ENCODE assay signal across 8 mouse cellular contexts in genomic region chr12:12937088-12937487, GRCm38 (mm10). TPM values are rescaled to one million over a fixed set of nuclear protein-coding genes. Genes with fewer than 3 reads are reported as not detected.
DNase-seq lines count a peak whose midpoint lies in the region; ATAC-seq lines count a peak whose summit lies in the region.

No protein-coding gene starts in this region.

- WGBS in heart, embryonic 10.5 days: 84% methylated on average over 30 of the region's 30 CpGs
- 56% methylated on average over 30 of the region's 30 CpGs for whole genome bisulfite sequencing in forebrain, embryonic 13.5 days
- 70% methylated on average over 30 of the region's 30 CpGs for WGBS in limb, embryonic 10.5 days

- H3K9ac ChIP-seq in forebrain, embryonic 13.5 days: peak overlapping the region; percentile 99

- peaks cover 44% of the 10 kb centered on the region for H3K36me3 ChIP-seq in heart, embryonic 10.5 days
- peaks cover 54% of the 10 kb centered on the region for H3K36me3 ChIP-seq in forebrain, embryonic 13.5 days (ENCODE audit: poor library complexity, severe bottlenecking)
- peaks cover 60% of the 10 kb centered on the region for H3K36me3 ChIP-seq in limb, embryonic 10.5 days

- no peaks in the 10 kb centered on the region for H3K9me3 ChIP-seq in heart, embryonic 10.5 days
- no peaks in the 10 kb centered on the region for H3K9me3 ChIP-seq in forebrain, embryonic 13.5 days (replicated peaks)
- no peaks in the 10 kb centered on the region for H3K9me3 ChIP-seq in limb, embryonic 10.5 days (replicated peaks)

- no peak for DNase-seq in heart, embryonic 10.5 days (ENCODE audit: low spot score)
- no peak for DNase-seq in heart, postnatal 14 days
- DNase-seq in CD8-positive naive resting alpha-beta T cell, adult 2 months (ENCODE audit: low read depth in 2 of 2, low spot score in 2 of 2): peak; percentile 33 to 58
- no peak for DNase-seq in limb, embryonic 10.5 days (ENCODE audit: low spot score)
- DNase-seq in right cerebral cortex, postnatal 10 days (ENCODE audit: low spot score in 2 of 2): peak; percentile 45 to 46
- DNase-seq in adrenal gland, adult 8-10 months: no peak
- no peak for DNase-seq in embryo, embryonic 11 days

- peak overlapping the region; percentile 91 for H3K4me2 ChIP-seq in forebrain, embryonic 13.5 days

- peak overlapping the region; percentile 85 for H3K4me3 ChIP-seq in heart, embryonic 10.5 days
- peak overlapping the region; percentile 98 for H3K4me3 ChIP-seq in forebrain, embryonic 13.5 days
- H3K4me3 ChIP-seq in limb, embryonic 10.5 days: peak overlapping the region; percentile 82

- H3K4me1 ChIP-seq in heart, embryonic 10.5 days: peaks cover 16% of the 10 kb centered on the region
- H3K4me1 ChIP-seq in forebrain, embryonic 13.5 days: peaks cover 17% of the 10 kb centered on the region
- peaks cover 17% of the 10 kb centered on the region for H3K4me1 ChIP-seq in limb, embryonic 10.5 days

- H3K27ac ChIP-seq in heart, embryonic 10.5 days: no peak overlapping the region
- H3K27ac ChIP-seq in forebrain, embryonic 13.5 days: peak overlapping the region; percentile 97
- H3K27ac ChIP-seq in limb, embryonic 10.5 days: peak overlapping the region; percentile 96

- ATAC-seq in forebrain, embryonic 13.5 days: no peak

- no peaks in the 10 kb centered on the region for H3K27me3 ChIP-seq in heart, embryonic 10.5 days (ENCODE audit: insufficient read depth, poor library complexity, severe bottlenecking)
- H3K27me3 ChIP-seq in forebrain, embryonic 13.5 days: no peaks in the 10 kb centered on the region
- H3K27me3 ChIP-seq in limb, embryonic 10.5 days (ENCODE audit: low read depth, poor library complexity, severe bottlenecking): no peaks in the 10 kb centered on the region

- intact Hi-C loops in heart, postnatal 14 days (cut with DNase I): no loop called here

RNA-seq across cellular contexts. Expression of gene Mycn, which starts 4.6 kb away (rescaled TPM):
- 89.4 and 93.9 TPM in 2 replicates for polyA plus RNA-seq in heart, embryonic 10.5 days (2016; fragmentation: Nextera tagmentation; extraction: Ambion mirVana)
- total RNA-seq in heart, postnatal 14 days (2021): 1 to 10 TPM; 3.5 to 7.6 TPM
- polyA plus RNA-seq in forebrain, embryonic 13.5 days (2015; fragmentation: Nextera tagmentation; extraction: Ambion mirVana): 110 and 114 TPM in 2 replicates
- 153 and 241 TPM in 2 replicates for polyA plus RNA-seq in limb, embryonic 10.5 days (2016; fragmentation: Nextera tagmentation; extraction: Ambion mirVana)
- 1 to 10 TPM; 5.4 to 7.0 (median 6.4) TPM for total RNA-seq in adrenal gland, adult 8-10 months (2022)

Comparison
In these comparisons a context has a peak if more than half of its experiments do, and no peak if none do; other contexts are left out.
1. DNase-seq: peak in CD8-positive naive resting alpha-beta T cell, adult 2 months (2 of 2) and right cerebral cortex, postnatal 10 days (2 of 2); none in heart, embryonic 10.5 days (single experiment), heart, postnatal 14 days (0 of 2), limb, embryonic 10.5 days (single experiment), adrenal gland, adult 8-10 months (single experiment) and embryo, embryonic 11 days (single experiment).
2. Peak in every context shown above with its lines, with median percentiles within 50 percentile points of each other: H3K4me3 ChIP-seq.